Mouse (Mus musculus) hematopoietic stem cell, adult 5-6 weeks (primary cell): ENCODE results near the gene Zfp367. TPM values are rescaled to one million over a fixed set of nuclear protein-coding genes. Genes with fewer than 3 reads are reported as not detected.
A peak's percentile ranks its signal among the peaks of the same experiment; 100 is the strongest.

Experiments used
- ATAC-seq, 2 experiments: fragments of 125-278 bp in 1 of 2; replicated peaks in 1 of 2; 2 replicates each; pipeline ENCODE4 v1.8.0; 2016 to 2017; ENCODE audit warnings: inconsistent platforms in 2 of 2, mild to moderate bottlenecking in 2 of 2, moderate number of reproducible peaks in 2 of 2, low read depth in 1 of 2, moderate TSS enrichment in 1 of 2; ENCODE audit not compliant: low FRiP score in 2 of 2, poor library complexity in 2 of 2, severe bottlenecking in 2 of 2, insufficient read depth in 1 of 2, low TSS enrichment in 1 of 2
- total RNA-seq: library from RNA; stranded (forward); fragments of 172-1452, 232-1000 nt; gene quantifications from 2 replicates; pipeline ENCODE4 v1.2.3, GENCODE M21; 2017

Gene Zfp367
- total RNA-seq, 1 experiment from 2014 or later: 125 TPM

DNA sequence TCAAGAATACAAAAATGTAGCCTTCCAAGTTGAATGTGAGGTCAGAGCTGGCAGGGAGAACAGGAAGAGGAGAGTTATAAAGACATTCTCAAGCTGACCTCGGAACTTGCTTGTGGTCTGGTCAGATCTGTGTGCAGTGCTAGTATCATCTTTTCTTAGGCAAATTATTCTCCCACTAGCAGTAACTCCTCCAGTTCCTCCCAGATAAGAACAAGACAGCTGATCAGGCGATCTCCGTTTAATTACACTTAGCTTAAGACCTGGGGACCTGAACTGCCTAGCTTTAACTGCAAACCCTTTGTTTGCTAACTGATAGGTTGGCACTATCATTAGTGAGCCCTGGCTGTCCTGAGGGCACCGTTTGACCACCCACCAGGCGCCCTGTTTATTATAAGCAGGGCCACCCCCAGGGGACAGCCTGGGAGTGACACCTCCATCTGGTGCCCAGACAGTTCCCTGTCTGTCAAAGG, 44.6 kb downstream of the Zfp367 start:
- ATAC-seq: no peak

DNA sequence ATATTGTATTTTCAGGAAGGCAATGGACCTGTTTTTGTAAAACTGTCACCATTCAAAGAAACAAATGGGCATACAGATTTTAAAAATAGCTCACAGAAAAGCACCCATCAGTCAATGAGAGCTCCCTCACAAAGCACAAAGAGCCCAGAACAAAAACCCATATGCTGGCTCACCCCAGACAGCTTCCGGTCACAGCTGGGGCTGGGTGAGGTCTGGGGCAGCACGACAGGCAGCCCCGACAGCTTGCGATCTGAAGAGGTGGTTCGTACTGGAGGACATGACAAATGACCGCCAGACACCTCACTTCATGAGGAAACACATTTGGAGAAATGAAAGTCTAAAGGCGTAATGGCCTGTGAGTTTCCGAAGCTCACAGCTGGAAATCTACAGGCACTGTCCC, 45.5 kb downstream of the Zfp367 start:
- no peak for ATAC-seq

DNA sequence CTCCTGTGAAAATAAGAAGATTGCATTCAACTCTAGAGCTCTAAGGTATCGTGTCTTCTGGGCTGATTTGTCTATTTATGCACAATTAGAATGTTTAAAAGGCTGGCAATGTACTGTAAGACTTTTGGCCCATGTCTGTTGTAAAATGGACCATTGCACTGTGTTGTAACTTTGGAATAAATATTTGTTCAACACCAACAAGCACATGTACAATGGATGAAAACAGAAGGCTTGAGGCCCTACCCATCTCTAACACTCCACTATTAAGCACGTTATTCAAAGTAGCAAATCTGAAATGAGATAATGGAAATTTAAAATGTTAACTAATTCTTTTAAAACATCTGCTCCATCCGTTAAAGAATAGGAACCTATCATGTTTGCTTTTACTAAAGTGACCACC, 45.9 kb downstream of the Zfp367 start:
- no peak for ATAC-seq

DNA sequence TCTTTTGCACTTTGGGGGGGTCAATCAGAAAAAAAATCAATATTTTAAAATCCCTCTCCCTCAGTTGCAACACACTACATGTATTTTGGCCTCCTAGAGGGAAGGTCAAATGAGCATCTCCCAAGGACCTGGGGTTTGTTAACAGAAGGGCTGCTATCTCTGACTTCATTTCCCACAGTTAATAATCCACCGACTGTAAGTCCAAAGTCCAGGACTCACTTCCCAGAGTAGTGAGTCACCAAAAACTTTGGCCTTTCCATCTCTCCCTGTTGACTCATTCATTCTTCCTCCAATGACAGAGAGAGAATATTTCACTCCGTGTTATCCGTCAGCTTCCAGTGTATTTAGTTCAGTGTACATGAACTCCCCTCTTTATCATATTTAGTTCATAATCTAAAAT, 47.3 kb downstream of the Zfp367 start:
- ATAC-seq: no peak

DNA sequence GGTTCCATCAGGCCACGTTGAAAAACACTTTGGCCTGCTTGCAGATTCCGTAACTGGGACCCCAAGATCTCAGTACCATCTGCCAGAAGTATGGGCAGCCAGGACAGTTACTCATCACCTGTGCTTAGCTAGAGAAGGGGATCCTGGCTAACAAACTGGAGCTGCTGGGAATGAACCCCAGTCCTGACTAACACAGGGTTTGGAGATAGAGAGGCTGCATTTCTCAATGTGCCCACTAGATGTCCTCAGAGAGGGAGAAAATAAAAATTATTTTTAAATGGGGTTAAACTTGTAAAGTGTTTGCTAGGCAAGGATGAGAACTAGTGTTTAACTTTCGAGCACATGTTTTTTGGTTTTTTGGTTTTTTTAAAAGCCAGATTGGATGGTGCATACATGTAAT, 52.8 kb downstream of the Zfp367 start:
- peak; percentile 22 to 47; a peak in 2 of 4 replicates for ATAC-seq

DNA sequence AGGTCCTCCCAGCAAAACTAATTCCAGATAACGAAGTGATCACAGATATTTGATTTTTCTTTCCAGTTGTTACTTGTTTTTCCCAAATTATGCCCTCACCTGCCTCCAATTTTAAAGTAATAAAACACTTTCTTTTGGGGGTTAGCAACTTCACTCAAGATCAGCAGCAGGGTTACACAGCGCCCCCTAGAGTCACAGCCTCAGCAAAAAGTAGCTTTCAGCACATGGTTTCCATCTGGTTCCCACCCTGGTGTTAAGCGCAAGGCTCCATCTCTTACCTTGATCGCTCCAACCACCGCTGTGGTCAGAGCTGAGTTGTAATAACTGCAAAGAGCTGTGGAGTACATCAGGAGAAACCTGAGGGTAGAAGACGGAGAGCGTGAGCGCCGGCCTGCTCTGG, 54.0 kb downstream of the Zfp367 start:
- ATAC-seq: no peak; a peak in 2 of 4 replicates

DNA sequence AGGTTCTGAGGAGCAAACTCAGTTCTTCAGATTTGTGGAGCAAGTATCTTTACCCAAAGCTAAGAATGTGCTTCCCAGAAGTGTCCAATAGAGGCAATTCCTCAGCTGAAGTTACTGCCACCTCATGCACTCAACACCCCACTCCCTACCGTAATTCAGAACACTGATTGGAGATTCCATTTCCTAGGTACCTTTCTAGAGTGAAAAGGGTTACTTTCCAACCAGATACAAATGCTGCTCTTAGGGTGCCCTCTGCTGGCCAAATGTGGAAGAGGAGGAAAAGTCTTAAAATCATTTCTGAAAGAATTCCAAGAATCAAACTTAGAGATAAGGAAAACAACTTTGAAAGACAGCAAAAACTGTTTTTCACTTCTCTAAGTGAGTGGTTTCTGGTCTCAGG, 59.7 kb downstream of the Zfp367 start:
- peak; percentile 22 to 60; a peak in 3 of 4 replicates for ATAC-seq

DNA sequence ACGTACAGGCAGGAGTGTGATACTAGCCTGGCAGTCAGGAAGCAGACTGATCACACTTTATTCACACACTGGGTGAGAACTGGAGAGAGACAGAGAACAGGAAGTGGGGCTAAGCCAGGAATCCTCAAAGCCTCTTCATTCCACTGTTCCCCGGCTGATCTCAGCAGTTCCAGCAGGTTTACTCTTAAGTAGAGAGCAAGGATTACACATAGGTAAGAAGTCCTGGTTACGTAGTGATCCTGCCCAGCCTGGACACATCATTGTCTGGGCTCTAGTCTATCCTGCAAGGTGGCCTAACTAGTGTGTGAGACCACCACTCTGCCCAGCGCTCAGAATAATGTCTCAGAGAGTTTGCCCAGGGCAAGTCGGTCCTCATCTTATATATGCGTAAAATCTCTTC, 60.2 kb downstream of the Zfp367 start:
- ATAC-seq: no peak

DNA sequence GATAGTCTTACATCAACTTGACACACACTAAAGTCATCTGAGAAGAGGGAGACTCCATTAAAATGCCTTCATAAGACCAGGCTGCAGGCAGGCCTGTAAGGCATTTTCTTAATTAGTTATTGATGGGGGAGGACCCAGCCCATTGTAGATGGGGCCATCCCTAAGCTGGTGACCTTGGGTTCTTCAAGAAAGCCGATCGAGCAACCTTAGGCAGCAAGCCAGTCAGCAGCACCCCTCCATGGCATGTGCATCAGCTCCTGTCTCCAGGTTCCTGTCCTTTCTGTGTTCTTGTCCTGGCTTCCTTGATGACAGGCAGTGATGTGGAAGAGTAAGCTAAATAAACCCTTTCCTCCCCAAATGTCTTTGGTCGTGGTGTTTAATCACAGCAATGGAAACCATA, 60.9 kb downstream of the Zfp367 start:
- ATAC-seq: no peak

DNA sequence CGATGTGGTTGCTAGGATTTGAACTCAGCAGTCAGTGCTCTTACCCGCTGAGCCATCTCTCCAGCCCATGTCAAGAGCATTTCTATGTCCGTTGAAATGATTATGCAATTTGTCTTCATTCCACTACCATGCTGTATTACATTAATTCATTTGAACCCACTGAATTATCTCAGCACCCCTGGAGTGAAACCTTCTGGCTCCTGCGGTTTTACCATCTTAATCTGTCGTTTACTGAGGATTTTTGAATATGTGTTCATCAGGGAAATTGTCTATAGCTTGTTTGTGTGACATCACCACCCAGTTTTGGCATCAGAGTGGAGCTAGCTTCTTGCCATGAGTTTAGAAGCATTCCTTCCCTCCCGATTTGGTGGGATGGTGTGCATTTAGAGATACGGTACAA, 62.0 kb downstream of the Zfp367 start:
- no peak for ATAC-seq

DNA sequence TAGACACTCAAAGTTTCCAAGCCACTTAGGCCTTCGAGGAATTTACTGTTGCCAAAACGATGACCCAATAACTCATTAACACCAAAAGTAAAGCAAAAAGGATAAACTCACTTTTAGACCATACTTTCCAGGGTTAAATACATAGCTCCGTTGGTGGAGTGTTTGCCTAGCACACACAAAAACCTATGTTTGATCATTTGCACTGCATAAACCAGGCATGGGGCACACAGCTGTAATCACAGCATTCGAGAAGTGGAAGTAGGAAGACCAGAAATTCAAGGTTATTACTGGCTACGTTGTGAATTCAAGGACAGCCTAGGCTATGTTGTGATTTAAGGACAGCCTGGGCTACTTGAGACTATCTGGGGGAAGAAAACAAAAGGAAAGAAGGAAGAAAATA, 62.7 kb downstream of the Zfp367 start:
- no peak for ATAC-seq

DNA sequence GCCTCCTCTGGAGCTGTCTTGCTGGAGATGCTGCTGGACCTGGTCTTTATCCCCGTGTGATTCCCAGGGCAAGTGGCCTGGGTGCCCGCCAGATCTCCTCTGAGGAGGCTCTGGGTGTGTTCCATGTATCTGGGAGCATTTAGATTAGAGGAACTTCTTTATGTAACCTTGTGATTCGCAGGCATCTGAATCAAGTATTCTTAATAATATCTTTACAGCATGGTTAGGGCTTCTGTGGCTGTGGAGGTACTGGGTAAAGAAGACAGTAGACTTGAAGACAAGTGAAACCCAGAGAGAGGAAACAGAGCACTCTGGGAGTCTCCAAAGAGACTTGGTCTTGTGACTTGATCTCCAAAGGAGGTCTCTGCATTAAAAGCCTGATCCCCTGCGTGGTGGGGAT, 63.9 kb downstream of the Zfp367 start, which contains the start of gene Hsd17b3:
Hsd17b3 (minus strand) TSS at position 101 of the 400 bp plus-strand sequence.
- ATAC-seq: no peak

DNA sequence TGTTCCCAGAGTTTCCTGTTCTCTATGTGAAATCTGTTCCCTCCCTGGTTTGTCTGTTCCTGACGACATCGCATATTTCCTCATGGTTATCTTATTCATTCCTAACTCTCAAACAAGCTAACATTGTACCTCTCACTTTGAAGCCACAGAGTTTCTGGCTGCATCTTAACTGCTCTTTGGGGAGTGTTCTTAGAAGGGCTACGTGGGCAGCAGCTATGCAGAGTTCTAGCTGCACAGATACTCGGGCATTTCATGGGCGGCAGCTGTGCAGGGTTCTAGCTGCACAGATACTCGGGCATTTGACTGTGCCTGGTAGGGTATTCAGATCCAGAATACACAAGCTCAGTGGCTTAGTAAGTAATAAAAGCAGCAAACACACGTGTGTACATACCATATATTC, 64.9 kb downstream of the Zfp367 start:
- ATAC-seq: no peak

DNA sequence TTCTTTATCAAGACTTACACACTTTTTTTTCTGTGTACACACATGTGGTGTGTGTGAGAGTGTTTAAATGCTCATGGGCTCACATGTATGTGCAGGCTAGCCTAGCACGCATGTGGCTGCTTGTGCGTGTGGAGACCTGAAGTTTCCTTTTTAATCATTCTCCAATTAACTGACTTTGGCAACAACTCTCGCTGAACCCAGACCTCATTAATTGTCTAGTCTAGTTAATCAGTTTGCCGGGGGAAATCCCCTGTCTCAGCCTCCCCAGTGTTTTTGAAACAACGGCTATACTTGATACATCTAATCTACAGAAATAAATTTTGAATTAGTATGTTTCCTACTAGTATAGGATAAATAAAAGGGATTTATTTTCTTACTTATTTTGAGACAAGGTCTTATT, 67.0 kb downstream of the Zfp367 start:
- ATAC-seq: no peak

DNA sequence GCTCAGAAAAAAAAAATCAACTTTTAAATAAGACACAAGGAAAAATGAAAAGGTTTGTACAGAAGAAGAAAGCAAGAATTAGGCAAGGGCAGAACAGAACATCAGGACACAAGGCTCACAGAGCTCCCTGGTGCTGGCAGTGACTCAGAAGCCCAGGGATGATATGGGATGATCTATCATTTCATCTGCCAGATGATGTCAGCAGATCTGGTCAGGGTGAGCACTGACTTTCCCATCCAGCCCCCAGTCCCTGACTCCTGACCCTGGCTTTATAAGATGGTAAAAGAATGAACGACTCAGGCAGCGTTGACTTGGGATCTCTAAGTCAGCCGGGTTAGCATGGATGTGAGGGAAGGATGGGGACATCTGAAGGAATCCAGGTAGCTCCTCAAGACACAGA, 69.7 kb downstream of the Zfp367 start:
- ATAC-seq: no peak

Other genes with a start within 250 kb of the Zfp367 start
- gene Hsd17b3, start 64.0 kb downstream of the Zfp367 start, total RNA-seq: not detected in 2 replicates
- 23.4 and 24.6 TPM in 2 replicates for gene Slc35d2, start 23.8 kb downstream of the Zfp367 start, total RNA-seq
- gene Habp4, start 8.6 kb upstream of the Zfp367 start, total RNA-seq: 2.5 and 4.8 TPM in 2 replicates
- 3.9 and 12.3 TPM in 2 replicates for gene Cdc14b, start 122.1 kb upstream of the Zfp367 start, total RNA-seq
- gene Aaed1, start 159.5 kb upstream of the Zfp367 start, total RNA-seq: 84.9 and 103 TPM in 2 replicates
- gene Ctsl, start 217.7 kb upstream of the Zfp367 start, total RNA-seq: 84.4 and 135 TPM in 2 replicates